Mouse (Mus musculus): ENCODE results near the gene Dennd1a. TPM values are rescaled to one million over a fixed set of nuclear protein-coding genes. Genes with fewer than 3 reads are reported as not detected.

Gene Dennd1a
- polyA plus RNA-seq (2014; fragmentation: Illumina TruSeq; extraction: RNeasy Lipid Tissue Mini Kit (QIAGEN cat#74804); ENCODE audit: low read depth, low replicate concordance) = 15.2 TPM

GRCm38 (mm10) chr2:38286733-38287551 lies at the start of gene Dennd1a:
Gene Dennd1a, minus strand, starts transcription at chr2:38287390.

DNA sequence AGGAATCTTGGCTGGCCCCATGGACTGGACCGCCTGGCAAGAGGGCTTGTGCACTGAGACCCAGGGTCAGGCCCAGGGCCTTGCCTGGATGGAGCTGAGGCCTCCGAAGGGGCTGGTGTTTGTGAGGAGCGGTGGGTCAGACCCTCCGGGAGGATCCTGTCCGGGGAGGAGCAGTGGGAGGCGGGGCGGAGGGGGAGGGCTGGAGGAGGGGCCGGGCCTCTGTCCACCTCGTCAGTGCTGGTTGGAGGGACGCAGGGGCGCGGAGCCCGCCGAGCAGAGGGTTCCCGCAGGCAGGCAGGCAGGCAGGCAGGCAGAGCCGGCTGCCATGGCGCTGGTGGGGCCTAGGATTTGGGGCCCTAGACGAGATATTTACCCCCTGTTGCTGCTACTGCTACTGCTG lies 511.2 kb downstream of the Dennd1a start, which contains the start of gene Crb2:
Gene Crb2, plus strand, starts transcription at position 234 of the 400 bp plus-strand sequence.

Other genes with a start within 250 kb of the Dennd1a start
- gene Lhx2, start 51.9 kb upstream of the Dennd1a start, polyA plus RNA-seq (2014; fragmentation: Illumina TruSeq; extraction: RNeasy Lipid Tissue Mini Kit (QIAGEN cat#74804); ENCODE audit: low read depth, low replicate concordance) = not detected
- 12.7 TPM for gene Nek6, start 224.3 kb upstream of the Dennd1a start, polyA plus RNA-seq (2014; fragmentation: Illumina TruSeq; extraction: RNeasy Lipid Tissue Mini Kit (QIAGEN cat#74804); ENCODE audit: low read depth, low replicate concordance)

Measured in adipose tissue, adult 10 weeks (tissue).